22 mouse cellular contexts compared by ENCODE assay signal in the genomic region with DNA sequence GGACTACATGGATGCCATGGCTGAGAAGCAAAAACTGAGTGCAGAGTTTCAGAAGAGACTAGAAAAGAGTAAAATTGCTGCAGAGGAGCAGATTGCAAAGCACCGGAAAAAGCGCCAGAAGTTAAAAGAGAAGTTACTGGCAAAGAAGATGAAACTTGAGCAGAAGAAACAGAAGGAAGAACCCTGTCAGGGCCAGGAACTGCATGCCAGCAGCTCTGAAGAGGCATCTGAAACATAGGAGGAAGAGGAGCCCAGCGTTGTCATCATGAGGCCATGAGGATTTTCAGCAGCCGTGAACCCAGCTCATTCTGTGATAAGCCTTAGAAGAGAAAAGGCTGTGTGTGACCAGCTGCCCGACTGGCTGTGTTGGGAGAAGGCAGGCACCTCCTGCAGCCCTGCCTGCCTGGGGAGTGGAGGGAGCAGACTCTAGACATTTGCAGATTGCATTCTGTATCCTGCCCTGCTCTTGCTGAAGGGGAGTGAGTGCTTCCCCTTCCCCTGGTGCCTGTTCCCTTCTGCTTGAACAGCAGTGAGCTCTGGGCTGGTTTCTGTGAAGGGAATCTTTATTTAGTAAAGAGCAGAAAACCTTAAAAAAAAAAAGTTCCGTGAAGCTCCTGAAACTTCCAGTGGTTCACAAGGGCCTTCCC. TPM values are rescaled to one million over a fixed set of nuclear protein-coding genes. Genes with fewer than 3 reads are reported as not detected.
"Had no signal": no experiment of that assay in that cellular context is flagged by ENCODE, and none has a peak within 500 bp of the region (broad histone marks: within the 10 kb centered on the region; RNA-seq: fewer than 3 reads in every experiment).

No protein-coding gene starts in this region.

- H3K4me2 ChIP-seq: intestine, embryonic 15.5 days; limb, embryonic 12.5 days; liver, embryonic 13.5 days; lung, embryonic 15.5 days; midbrain, embryonic 13.5 days; neural tube, embryonic 12.5 days; stomach, embryonic 15.5 days had no signal

- H3K4me1 ChIP-seq: intestine, embryonic 15.5 days; limb, embryonic 12.5 days; liver, embryonic 13.5 days; lung, embryonic 15.5 days; midbrain, embryonic 13.5 days; neural tube, embryonic 12.5 days; stomach, embryonic 15.5 days had no signal

- H3K36me3 ChIP-seq: intestine, embryonic 15.5 days; limb, embryonic 12.5 days; liver, embryonic 13.5 days; lung, embryonic 15.5 days; midbrain, embryonic 13.5 days; neural tube, embryonic 12.5 days; stomach, embryonic 15.5 days had no signal

- ATAC-seq: intestine, embryonic 15.5 days; liver, postnatal 0 days; midbrain, embryonic 13.5 days had no signal

- H3K4me3 ChIP-seq: intestine, embryonic 15.5 days; limb, embryonic 12.5 days; liver, embryonic 13.5 days; lung, embryonic 15.5 days; midbrain, embryonic 13.5 days; neural tube, embryonic 12.5 days; stomach, embryonic 15.5 days had no signal

- H3K9me3 ChIP-seq: intestine, embryonic 15.5 days; limb, embryonic 12.5 days; liver, embryonic 13.5 days; lung, embryonic 15.5 days; midbrain, embryonic 13.5 days; neural tube, embryonic 12.5 days; stomach, embryonic 15.5 days had no signal

- DNase-seq: kidney, adult 18-20 months; kidney, postnatal 10 days; kidney, postnatal 4 days; liver; liver, embryonic 13.5 days; liver, postnatal 0 days; lung, postnatal 14 days; thymus, postnatal 36 days had no signal

- H3K9ac ChIP-seq: intestine, embryonic 15.5 days; limb, embryonic 12.5 days; liver, embryonic 13.5 days; liver, postnatal 0 days; lung, embryonic 15.5 days; midbrain, embryonic 13.5 days; neural tube, embryonic 12.5 days; stomach, embryonic 15.5 days had no signal

- H3K27ac ChIP-seq: intestine, embryonic 15.5 days; limb, embryonic 12.5 days; liver, embryonic 13.5 days; lung, embryonic 15.5 days; macrophage; midbrain, embryonic 13.5 days; neural tube, embryonic 12.5 days; stomach, embryonic 15.5 days had no signal

- H3K27me3 ChIP-seq: intestine, embryonic 15.5 days; limb, embryonic 12.5 days; liver, embryonic 13.5 days; lung, embryonic 15.5 days; midbrain, embryonic 13.5 days; neural tube, embryonic 12.5 days; stomach, embryonic 15.5 days had no signal

RNA-seq across cellular contexts. Expression of a gene that starts 14.8 kb away (rescaled TPM):
- total RNA-seq: layer of hippocampus, postnatal 25 days; left cerebral cortex, postnatal 36 days; monocyte, adult 5-6 weeks; neutrophil, adult 5-6 weeks had no signal
- polyA plus RNA-seq: intestine, embryonic 15.5 days; kidney, embryonic 14.5 days; limb, embryonic 12.5 days; liver, embryonic 13.5 days; lung, embryonic 15.5 days; macrophage; midbrain, embryonic 13.5 days; neural tube, embryonic 12.5 days; spleen, adult 2 months; stomach, embryonic 15.5 days; thymus, postnatal 0 days had no signal

RNA-seq across cellular contexts. Expression of a gene that starts 28.7 kb away (rescaled TPM):
- total RNA-seq: layer of hippocampus, postnatal 25 days; left cerebral cortex, postnatal 36 days; monocyte, adult 5-6 weeks; neutrophil, adult 5-6 weeks had no signal
- polyA plus RNA-seq: intestine, embryonic 15.5 days; limb, embryonic 12.5 days; liver, embryonic 13.5 days; liver, postnatal 0 days; lung, embryonic 15.5 days; macrophage; midbrain, embryonic 13.5 days; neural tube, embryonic 12.5 days; spleen, adult 2 months; stomach, embryonic 15.5 days; thymus, postnatal 0 days had no signal

RNA-seq across cellular contexts. Expression of a gene that starts 36.9 kb away (rescaled TPM):
- total RNA-seq: layer of hippocampus, postnatal 25 days; left cerebral cortex, postnatal 36 days; monocyte, adult 5-6 weeks; neutrophil, adult 5-6 weeks had no signal
- polyA plus RNA-seq: limb, embryonic 12.5 days; liver, embryonic 13.5 days; lung, embryonic 15.5 days; macrophage; midbrain, embryonic 13.5 days; neural tube, embryonic 12.5 days; thymus, postnatal 0 days had no signal
